Mouse (Mus musculus) frontal cortex, adult (tissue): ENCODE results near the gene Iqcf1.

Experiments
- ATAC-seq: cut with Nextera tagmentation; 2 replicates; pipeline ENCODE4 v1.9.2; 2017; ENCODE audit warnings: mild to moderate bottlenecking, moderate library complexity, mixed read lengths; ENCODE audit not compliant: low TSS enrichment

Gene Iqcf1

DNA sequence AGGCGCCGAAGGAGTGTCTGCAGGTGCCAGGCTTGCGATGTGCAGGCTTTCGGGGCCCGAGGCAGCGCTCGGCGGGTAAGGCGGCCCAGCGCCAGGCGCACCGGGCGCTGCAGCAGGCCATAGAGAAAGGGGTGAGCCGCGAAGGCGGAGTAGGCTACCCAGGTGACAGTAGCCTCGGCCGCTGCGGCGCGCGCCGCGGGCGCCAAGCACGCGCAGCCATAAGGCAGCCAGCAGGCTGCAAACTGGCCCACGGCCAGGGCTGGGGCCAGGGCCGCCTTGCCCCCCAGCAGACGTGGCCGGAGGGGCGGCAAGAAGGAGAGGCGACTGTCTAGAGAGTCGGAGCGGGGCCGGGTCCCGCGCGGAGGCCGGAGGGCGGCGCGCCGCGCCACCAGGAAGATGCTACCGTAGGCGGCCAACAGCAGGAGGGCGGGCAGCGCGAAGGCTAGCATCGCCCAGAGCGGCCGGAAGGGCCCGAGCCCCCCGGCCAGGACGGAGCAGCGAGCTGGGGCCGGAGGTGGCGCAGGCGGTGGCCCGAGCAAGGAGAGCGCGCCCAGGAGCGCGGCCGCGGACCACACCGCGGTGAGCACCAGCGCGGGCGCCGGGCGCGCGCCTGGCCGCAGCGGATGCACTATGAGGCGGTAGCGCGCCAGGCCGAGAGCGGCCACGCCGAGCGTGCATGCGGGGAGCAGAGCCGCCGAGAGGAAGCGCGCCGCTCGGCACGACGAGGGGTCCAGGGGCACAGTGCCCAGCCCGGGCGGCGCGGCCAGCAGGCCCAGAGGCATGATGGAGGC lies 34.8 kb upstream of the Iqcf1 start:
- ATAC-seq: peak; percentile 83

DNA sequence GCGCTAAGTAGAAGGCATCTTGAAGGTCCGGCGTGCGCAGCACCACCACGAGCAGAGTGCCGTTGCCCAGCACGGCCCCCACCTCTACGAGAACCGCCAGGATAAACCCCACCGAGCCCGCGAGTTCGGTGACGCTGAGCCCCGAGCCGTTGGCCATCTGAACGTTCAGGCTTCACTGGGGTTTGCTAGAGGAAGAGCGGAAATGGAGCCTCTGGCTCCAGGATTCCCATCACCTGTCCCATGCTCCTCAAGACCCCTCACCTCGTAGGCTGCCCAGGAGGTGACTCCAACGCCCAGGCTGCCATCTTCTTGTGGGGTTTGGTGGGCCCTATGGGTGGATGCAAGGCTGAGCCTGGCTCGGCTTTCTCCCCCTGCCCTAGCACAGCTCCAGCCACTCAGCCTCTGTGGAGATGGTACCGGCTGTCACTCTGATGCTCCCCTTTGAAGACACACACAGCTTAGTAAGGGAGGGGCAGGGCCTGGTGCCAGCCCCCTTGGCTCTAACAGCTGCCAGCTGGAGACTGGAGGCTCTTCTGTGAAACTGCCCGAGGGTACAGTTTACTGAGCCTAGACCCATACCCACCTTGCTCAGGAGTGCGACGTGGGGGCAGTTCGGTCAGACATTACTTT lies 34.1 kb upstream of the Iqcf1 start, which contains the start of gene Gpr62:
Gpr62 (minus strand) TSS at position 368 of the 630 bp plus-strand sequence.
- peak; percentile 43; the same call in 1 of the 2 replicates for ATAC-seq

GRCm38 (mm10) chr9:106466721-106467120 lies 33.0 kb upstream of the Iqcf1 start:
- no peak for ATAC-seq

DNA sequence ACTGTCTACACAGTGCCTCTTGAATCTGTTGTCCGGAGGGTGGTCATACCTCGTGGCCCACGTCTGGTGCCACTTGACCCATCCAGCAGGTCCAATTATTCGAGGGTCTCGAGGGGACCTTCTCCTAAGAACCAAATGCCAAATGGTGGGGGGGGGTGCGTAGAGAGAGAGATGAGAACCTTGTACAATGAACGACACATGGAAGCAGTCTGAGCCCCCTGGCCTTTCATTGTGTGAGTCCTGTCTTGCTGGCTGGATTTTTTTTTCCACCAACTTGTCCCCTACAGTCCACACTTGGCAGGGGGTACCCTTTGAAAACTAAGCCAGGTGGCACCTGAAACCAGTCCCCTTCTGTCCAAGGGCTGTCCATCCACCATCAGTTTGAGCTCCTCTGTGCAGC lies 32.0 kb upstream of the Iqcf1 start:
- ATAC-seq: no peak

GRCm38 (mm10) chr9:106469317-106469716 lies 30.4 kb upstream of the Iqcf1 start:
- no peak for ATAC-seq

DNA sequence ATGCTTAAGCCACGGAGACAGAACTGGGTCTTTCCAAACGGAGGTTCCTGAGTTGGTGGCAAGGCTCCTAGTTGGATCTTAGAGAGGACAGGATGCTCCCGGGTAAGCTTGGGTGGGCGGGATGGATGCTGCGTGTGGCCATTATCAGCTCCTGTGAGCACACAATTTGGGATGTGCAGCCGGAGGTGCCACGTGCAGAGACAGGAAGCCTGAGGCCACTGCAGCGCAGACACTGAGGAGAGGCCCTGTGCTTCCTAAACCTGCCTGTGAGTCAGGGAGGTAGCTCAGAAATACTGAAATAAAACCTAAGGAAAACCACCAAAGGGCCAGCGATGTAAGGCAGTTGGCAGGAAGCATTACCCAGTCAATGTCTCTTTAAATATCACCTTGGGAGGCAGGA lies 30.0 kb upstream of the Iqcf1 start:
- no peak for ATAC-seq

GRCm38 (mm10) chr9:106470991-106471750 lies 28.6 kb upstream of the Iqcf1 start:
- peak; percentile 29; the same call in 1 of the 2 replicates for ATAC-seq

DNA sequence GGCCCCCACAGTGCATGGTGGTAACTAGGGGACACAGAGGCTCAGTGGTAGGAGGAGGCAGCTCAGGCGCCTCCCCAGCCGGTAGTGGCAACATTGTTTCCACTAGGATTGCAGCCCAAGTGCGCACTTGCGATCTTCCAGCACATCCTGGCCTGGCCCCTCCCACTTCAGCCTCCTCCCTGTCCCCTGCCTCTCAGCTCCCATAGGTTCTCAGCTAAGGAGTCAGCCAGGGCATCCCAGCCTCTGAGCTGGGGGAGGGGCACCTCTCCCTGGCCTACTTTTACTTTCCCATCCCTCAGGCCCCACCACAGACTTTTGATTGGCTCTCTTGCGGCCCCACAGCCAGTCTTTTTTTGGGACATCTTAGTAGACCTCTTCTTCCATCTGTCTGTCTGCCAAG lies 27.9 kb upstream of the Iqcf1 start:
- ATAC-seq: peak; percentile 8; the same call in 1 of the 2 replicates

DNA sequence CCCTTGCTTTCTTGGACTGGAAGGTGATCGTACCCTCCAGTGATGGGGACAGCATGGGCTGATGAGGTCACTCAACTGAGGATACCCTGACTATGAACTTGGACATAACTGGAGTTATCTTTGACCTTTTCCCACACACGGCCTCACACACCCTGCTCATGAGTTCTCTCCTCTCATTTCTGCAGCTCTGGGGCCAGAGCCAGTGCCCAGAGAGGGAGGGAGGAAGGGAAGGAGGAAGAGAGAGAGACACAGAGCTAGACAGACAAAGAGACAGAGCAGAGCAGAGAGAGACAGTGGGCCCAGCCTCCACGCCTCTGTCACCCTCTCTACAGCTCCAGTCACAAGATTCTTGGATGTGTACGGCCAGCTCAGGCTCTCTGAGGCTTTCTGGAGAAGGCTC lies 27.4 kb upstream of the Iqcf1 start:
- ATAC-seq: no peak

GRCm38 (mm10) chr9:106473081-106473752 lies 26.6 kb upstream of the Iqcf1 start:
- no peak for ATAC-seq

GRCm38 (mm10) chr9:106473753-106474105 lies 26.0 kb upstream of the Iqcf1 start:
- ATAC-seq: no peak

GRCm38 (mm10) chr9:106474456-106474855 lies 25.3 kb upstream of the Iqcf1 start:
- no peak for ATAC-seq

- ATAC-seq: no peak
Observed at GRCm38 (mm10) chr9:106475046-106475445, 24.7 kb upstream of the Iqcf1 start.

GRCm38 (mm10) chr9:106475663-106476001 lies 24.1 kb upstream of the Iqcf1 start, which contains the start of gene Rrp9:
TSS of gene Rrp9 (plus strand) at chr9:106475963.
- no peak for ATAC-seq

- ATAC-seq: peak; percentile 19; the same call in 1 of the 2 replicates
Observed at GRCm38 (mm10) chr9:106476002-106476923, 23.5 kb upstream of the Iqcf1 start.

GRCm38 (mm10) chr9:106476924-106477484 lies 22.8 kb upstream of the Iqcf1 start, which contains the start of gene Parp3:
TSS of gene Parp3 (minus strand) at chr9:106476949.
- ATAC-seq: peak; percentile 94

DNA sequence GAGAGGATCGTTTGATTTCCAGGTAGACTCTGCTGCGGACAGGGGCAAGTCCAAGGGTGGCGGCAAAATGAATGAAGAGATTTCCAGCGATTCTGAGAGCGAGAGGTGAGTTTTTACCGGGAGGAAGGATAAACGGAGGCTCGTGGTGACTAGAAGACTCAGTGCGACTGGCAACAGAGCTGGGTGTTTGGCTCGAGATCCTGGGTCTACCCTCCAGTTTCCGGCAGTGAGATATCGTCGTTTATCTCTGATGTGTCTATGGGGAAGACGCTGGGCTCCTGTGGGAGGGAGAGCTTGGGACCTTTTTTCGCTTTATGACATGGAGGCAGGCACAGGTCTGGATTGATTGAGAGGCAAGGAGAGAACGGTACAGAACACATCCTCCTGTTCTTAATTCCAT lies 22.1 kb upstream of the Iqcf1 start:
- ATAC-seq: no peak

GRCm38 (mm10) chr9:106478101-106478500 lies 21.7 kb upstream of the Iqcf1 start:
- no peak for ATAC-seq

DNA sequence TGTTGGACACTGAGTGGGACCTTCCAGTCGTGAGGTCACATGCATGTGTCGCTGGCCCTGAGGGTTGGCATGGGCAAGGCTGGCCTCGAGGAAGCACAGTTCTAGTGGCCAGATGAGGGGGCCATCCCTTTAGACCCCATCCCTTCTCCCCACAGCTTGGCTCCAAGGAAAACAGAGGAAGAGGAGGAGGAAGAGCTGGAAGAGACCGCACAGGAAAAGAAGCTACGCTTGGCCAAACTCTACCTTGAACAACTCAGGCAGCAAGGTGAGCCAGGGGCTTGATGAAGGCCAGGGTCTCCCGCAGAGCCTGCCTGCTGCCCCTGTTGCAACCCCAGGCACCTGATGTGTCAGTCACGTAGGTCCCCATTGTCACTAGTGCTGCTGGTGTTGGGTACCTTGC lies 19.2 kb upstream of the Iqcf1 start:
- no peak for ATAC-seq

GRCm38 (mm10) chr9:106481075-106481474 lies 18.7 kb upstream of the Iqcf1 start:
- no peak for ATAC-seq
